Mouse (Mus musculus) right cerebral cortex, postnatal 14 days (tissue): ENCODE data around the gene Tyk2.

ENCODE experiments used
- DNase-seq: peaks from one replicate; pipeline ENCODE4 v3.0.0; 2022

Gene Tyk2

GRCm38 (mm10) chr9:21131059-21131956 is at the start of gene Tyk2:
Gene Tyk2 (minus strand): TSS chr9:21131243.
- peak; percentile 90 for DNase-seq

GRCm38 (mm10) chr9:21180841-21181240 is 49.8 kb upstream of the Tyk2 start:
- no peak for DNase-seq

GRCm38 (mm10) chr9:21180402-21180801 is 49.4 kb upstream of the Tyk2 start:
- DNase-seq = no peak

- DNase-seq = no peak
These were observed 41.3 kb upstream of the Tyk2 start for GRCm38 (mm10) chr9:21172364-21172763.

GRCm38 (mm10) chr9:21169157-21169556 is 38.1 kb upstream of the Tyk2 start:
- no peak for DNase-seq

GRCm38 (mm10) chr9:21168161-21169123 is 37.4 kb upstream of the Tyk2 start:
- peak; percentile 72 for DNase-seq

- no peak for DNase-seq
These were observed 36.4 kb upstream of the Tyk2 start for GRCm38 (mm10) chr9:21167140-21168097.

- DNase-seq = no peak
These were observed 35.5 kb upstream of the Tyk2 start for GRCm38 (mm10) chr9:21166516-21166915.

GRCm38 (mm10) chr9:21165952-21166451 is 35.0 kb upstream of the Tyk2 start:
- DNase-seq = peak; percentile 72

- peak; percentile 80 for DNase-seq
These were observed 34.3 kb upstream of the Tyk2 start, which contains the start of gene Pde4a for GRCm38 (mm10) chr9:21165041-21165951. Gene Pde4a (plus strand): TSS chr9:21165714.

GRCm38 (mm10) chr9:21164072-21164471 is 33.0 kb upstream of the Tyk2 start:
- DNase-seq = peak; percentile 79

GRCm38 (mm10) chr9:21163086-21164050 is 32.3 kb upstream of the Tyk2 start:
- DNase-seq = peak; percentile 62

GRCm38 (mm10) chr9:21161209-21161909 is 30.3 kb upstream of the Tyk2 start:
- DNase-seq = peak; percentile 95

- no peak for DNase-seq
These were observed 23.7 kb upstream of the Tyk2 start for GRCm38 (mm10) chr9:21154787-21155186.

GRCm38 (mm10) chr9:21153833-21154232 is 22.8 kb upstream of the Tyk2 start:
- DNase-seq = no peak

GRCm38 (mm10) chr9:21153331-21153730 is 22.3 kb upstream of the Tyk2 start:
- no peak for DNase-seq

- DNase-seq = peak; percentile 71
These were observed 21.7 kb upstream of the Tyk2 start for GRCm38 (mm10) chr9:21152715-21153114.

GRCm38 (mm10) chr9:21149654-21150419 is 18.8 kb upstream of the Tyk2 start, which contains the start of gene Cdc37:
Gene Cdc37 (minus strand): TSS chr9:21149982.
- peak; percentile 92 for DNase-seq
